Mouse (Mus musculus): Measurements from ENCODE around the gene Neurod2.

Neurod2 gene

DNA sequence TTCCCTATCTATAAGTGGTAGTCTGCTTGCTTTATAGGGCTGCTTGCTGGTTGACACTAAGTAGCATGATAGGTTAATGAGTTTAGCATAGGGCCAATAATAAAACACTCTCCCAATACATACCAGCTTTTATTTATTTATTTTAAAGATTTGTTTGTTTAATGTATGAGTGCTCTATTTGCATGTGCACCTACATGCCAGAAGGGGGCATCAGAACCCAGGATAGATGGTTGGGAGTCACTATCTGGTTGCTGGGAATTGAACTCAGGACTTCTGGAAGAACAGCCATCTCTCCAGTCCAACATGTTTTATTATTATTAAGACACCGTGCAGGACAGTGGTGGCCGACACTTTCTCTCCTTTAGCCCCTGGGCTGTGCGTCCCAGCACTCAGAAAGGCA is 2.7 kb upstream of the Neurod2 start:
- no peak for DNase-seq (ENCODE audit: low spot score)

DNA sequence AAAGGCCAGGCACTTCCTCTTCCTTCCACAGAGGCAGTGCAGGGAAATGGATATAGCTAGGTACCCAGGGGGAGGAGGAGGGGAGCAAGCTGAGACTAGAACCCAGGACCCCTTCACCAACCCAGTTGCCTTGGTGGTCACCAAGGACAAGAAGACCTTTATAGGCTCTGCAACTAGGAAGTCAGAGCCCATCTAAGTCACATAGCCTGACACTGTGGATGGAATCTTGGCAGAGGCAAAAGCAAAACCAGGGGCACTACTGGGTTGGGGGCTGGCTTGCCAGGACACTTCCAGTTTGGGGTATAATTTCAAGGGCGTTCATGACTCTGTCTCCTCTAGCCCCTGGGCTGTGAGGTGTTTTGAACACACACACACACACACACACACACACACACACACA is 2.0 kb upstream of the Neurod2 start:
- no peak for DNase-seq (ENCODE audit: low spot score)

- no peak for DNase-seq (ENCODE audit: low spot score)
Observed at GRCm38 (mm10) chr11:98330745-98331204, 1.3 kb upstream of the Neurod2 start.

- no peak for DNase-seq (ENCODE audit: low spot score)
Observed at GRCm38 (mm10) chr11:98329960-98330744, 704 bp upstream of the Neurod2 start.

DNA sequence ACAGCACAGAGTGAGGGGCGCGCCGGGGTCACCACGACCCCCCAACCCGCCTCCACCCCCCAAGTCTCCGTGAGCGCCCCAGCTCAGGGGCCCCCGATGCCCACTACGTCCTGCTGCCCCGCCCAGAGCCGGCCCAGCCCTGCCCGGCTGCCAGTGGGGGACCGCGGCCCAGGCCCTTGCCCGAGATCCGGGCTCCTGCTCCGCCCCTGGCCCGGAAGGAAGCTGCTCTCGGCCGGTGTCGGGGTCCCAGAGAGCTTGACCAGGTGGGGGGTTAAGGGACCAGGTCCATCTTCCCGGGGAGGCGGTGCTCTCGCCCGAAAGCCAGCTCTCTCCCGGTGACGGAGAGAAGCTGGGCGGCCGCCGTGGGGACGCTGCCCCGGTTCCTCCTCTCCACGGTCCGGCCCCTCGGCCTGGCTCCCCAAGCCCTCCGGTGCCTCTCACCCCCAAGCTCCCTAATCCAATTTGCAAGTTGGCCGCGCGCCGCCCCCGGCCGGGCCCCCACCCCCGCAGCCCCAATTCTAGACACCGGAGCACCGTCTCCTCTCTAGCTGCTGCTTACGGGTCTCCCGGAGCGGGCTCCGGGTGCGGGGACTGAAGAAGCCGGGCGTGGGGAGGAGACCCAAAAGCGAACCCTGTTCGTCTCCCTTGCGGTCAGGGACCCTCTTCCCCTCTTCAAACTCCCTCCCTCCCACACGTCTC is 928 bp downstream of the Neurod2 start:
- no peak for DNase-seq (ENCODE audit: low spot score)

GRCm38 (mm10) chr11:98328031-98328370 is 1.4 kb downstream of the Neurod2 start:
- no peak for DNase-seq (ENCODE audit: low spot score)

GRCm38 (mm10) chr11:98327136-98328030 is 2.1 kb downstream of the Neurod2 start:
- no peak for DNase-seq (ENCODE audit: low spot score)

GRCm38 (mm10) chr11:98326741-98327135 is 2.7 kb downstream of the Neurod2 start:
- DNase-seq (ENCODE audit: low spot score), result no peak

DNA sequence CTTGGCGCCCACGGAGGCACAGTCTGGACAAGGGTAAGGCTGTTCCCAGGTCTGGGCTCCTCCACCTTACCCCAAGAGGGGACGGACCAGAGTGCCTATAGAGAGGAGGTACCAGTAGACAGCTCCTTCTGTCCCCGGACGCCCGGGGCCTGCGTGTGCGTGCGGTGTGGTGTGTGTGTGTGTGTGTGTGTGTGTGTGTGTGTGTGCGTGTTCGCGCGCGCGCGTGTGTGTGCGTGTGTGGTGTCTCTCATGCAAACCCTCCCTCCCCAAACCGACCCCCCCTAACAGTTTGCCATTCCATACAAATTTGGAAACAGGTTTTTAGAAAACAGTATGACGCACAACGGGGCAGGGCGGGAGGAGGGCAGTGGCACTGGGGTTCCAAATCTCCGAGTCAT is 3.6 kb downstream of the Neurod2 start:
- DNase-seq (ENCODE audit: low spot score), result no peak

DNA sequence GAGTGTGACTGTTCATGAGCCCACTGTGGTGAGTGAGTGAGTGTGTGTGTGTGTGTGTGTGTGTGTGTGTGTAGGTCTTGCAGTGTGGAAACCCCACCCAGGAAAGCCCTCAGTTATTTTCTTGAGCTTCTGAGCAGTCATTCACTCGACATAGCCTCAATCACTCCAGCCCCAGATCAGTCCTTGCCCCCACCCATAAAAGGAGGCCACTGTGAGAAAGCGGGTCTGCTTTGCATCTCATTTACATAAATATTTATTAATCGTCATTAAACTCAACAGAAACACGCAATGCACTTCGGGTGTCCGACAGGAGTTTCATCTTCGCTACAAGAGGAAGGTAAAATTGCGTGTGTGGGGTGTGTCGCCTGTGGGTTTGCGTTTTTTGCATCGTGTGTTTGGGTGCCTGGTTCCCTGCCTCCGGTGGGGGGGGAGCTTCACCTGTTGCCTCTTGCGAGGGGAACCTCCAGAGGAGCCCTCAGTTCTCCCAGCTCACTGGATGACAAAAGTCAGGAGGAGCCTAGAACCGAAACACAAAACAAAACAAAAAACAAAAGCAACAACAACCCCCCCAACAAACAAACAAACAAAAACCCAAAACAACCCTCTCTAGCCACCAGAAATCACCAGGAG is 4.1 kb downstream of the Neurod2 start:
- no peak for DNase-seq (ENCODE audit: low spot score)

- no peak for DNase-seq (ENCODE audit: low spot score)
Observed at GRCm38 (mm10) chr11:98323933-98324332, 5.5 kb downstream of the Neurod2 start.

DNA sequence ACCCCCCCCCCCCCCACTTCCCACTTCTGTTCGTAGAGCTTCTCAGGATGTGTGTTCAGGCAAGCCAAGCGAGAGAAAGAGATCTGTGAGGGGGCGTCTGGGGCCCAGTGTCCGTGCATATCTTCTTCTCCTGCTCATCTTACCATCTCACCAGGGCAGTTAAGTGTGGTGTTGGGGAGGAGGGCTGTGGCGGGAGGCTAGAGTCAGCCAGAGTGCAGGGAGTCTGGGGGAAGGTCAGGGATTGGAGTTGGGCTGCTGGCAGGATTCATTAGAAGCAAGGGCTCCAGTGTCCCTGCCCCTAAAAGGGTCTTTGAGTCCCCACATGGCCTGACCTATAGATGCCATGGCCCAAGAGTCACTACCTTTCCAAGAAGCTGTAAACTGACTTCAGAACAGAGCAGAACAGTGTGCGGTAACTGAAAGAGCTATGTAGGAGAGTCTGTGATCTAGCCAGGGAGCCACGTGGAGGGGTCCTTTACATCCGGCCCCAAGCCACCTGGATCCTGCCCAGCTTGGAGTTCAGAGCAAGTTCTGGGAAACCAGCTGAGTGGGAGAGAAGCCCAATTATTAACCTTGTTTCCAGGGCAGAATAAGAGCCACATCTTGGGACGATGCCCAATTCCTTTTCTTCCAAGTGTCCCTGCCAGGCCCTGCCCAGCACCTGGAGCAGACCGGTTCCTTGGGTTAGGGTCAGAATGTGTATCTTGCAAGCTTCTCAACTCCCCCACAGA is 6.1 kb downstream of the Neurod2 start:
- DNase-seq (ENCODE audit: low spot score), result no peak

GRCm38 (mm10) chr11:98322159-98322558 is 7.3 kb downstream of the Neurod2 start:
- DNase-seq (ENCODE audit: low spot score), result no peak

DNA sequence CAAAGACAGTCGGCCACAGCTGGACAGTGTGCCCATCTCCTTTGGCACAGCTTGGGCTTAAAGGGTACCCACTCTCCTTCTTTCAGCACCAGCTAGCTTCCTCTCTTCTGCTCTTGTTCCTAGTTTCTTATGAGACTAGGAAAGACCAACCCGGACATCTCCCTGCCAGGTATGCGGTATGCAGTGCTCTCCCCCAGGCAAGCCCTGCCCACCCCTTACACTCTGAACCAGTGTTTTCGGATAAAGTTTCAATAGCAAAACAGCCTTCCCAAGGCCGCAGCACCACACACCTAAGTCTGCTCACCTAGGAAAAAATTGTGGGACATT is 7.8 kb downstream of the Neurod2 start:
- no peak for DNase-seq (ENCODE audit: low spot score)

- no peak for DNase-seq (ENCODE audit: low spot score)
Observed at GRCm38 (mm10) chr11:98320806-98321676, 8.4 kb downstream of the Neurod2 start.

GRCm38 (mm10) chr11:98320381-98320780 is 9.1 kb downstream of the Neurod2 start:
- no peak for DNase-seq (ENCODE audit: low spot score)

DNA sequence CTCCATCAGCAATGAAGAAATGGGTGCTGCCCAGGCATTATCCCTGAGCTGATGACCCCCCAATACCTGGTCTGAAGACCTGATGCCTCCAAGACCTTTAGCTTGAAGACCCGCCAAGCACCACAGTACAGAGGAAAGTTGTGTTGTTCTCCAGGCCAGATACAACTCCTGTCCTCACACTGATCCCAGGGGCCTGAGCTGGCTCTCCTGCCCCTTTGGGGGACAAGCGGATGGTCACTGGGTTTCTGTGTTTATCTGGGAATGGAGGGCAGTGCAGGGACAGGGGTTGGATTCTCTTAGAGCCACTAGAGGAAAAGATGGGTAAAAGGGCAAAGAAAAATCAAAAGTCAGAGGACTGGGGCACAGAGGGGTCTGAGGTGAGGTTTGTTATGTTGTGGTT is 9.5 kb downstream of the Neurod2 start:
- DNase-seq (ENCODE audit: low spot score), result no peak

GRCm38 (mm10) chr11:98319544-98319943 is 9.9 kb downstream of the Neurod2 start:
- DNase-seq (ENCODE audit: low spot score), result no peak

DNA sequence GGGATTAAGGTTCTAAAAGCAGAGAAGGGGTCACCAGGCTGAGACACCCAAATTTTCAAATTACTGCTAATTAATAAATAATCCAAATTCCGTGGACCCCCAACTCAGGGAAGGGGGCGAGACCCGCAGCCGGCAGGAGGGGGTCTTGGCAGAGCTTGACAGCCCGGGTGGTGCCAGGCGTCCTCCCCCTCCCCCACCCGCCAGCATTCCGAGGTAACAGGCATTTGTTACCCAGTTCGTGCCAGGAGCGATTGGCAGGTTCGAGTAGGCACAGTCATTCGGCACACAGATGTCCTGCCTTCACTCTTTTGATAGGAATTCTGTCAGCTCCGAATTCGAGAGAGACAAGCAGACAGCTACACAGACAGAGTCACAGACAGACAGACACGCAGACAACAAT is 10.3 kb downstream of the Neurod2 start:
- DNase-seq (ENCODE audit: low spot score), result no peak

DNA sequence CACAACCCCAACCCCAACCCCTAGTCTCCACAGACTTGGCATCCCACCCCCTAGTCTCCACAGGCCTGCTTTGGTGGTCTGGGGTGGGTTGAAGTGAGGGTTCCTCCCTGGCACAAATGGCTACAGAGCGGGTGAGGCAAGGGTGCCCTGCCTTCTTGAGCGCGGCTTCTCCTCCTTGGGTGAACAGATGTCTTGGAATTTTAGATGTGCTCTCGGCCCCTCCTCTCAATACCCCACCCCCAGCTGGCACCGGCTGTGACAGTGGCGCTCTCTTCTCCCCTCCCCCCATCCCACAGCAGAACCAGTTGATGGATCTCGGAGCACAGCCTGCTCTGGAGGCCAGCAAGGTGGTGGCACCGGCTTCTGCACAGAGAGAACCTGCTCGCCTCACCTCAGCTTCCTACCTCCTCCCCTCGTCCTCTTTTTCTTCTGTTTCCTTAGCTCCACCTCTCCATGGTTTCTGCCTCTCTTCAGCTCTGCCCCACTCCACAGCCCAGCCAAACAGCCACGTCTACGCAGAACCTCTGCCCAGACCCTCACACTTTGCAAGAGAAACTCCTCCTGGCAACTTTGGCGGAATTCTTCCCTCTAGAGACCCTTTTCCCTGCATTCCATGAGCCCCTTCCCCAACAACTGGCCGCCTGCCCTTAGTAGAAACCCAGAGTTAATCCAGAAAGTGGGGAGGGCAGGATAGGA is 10.9 kb downstream of the Neurod2 start:
- DNase-seq (ENCODE audit: low spot score), result no peak

Measured in testis, postnatal 14 days (tissue).